8 mouse cellular contexts compared by ENCODE assay signal in the genomic region with DNA sequence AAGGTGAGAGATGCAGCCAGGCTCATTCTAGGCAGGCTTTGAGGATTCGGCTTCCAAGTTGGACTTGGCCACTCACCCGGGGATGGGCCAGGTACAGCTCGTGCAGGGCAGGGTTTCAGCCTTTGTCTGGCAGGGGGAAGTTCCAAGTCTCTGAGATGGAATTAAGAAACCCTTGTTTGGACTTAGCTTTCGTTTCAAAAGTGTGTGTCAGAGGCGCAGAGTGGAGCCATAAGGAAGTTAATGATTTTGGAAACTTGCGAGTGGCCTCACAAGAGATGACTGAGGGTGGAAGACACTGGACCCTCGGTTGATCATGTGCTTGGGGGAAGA. TPM values are rescaled to one million over a fixed set of nuclear protein-coding genes. Genes with fewer than 3 reads are reported as not detected.
DNase-seq lines count a peak whose midpoint lies in the region; ATAC-seq and TF ChIP-seq lines count a peak whose summit lies in the region.

No protein-coding gene starts in this region.

- peak overlapping the region; percentile 98 for H3K27ac ChIP-seq in heart, embryonic 15.5 days
- peak overlapping the region; percentile 87 for H3K27ac ChIP-seq in hindbrain, embryonic 14.5 days
- H3K27ac ChIP-seq in midbrain, embryonic 11.5 days (ENCODE audit: low read depth, low read length), result peak overlapping the region; percentile 80; the same call in 1 of the 2 replicates

- no peak for ATAC-seq in heart, embryonic 15.5 days (replicated peaks; ENCODE audit: insufficient number of reproducible peaks, insufficient read depth, low FRiP score, low read depth)
- no peak for ATAC-seq in Patski
- ATAC-seq in hindbrain, embryonic 14.5 days (ENCODE audit: low FRiP score), result no peak
- no peak for ATAC-seq in midbrain, embryonic 11.5 days (ENCODE audit: low FRiP score)

- H3K4me3 ChIP-seq in heart, embryonic 15.5 days, result peak overlapping the region; percentile 86
- peak overlapping the region; percentile 93 for H3K4me3 ChIP-seq in hindbrain, embryonic 14.5 days (replicated peaks; ENCODE audit: low read length)
- H3K4me3 ChIP-seq in midbrain, embryonic 11.5 days (ENCODE audit: low read depth, low read length), result peak overlapping the region; percentile 99

- TF ChIP-seq CTCF in Patski (IDR thresholded peaks at IDR 0.05), result no peak

- no peaks in the 10 kb centered on the region for H3K36me3 ChIP-seq in heart, embryonic 15.5 days
- H3K36me3 ChIP-seq in hindbrain, embryonic 14.5 days (replicated peaks; ENCODE audit: control insufficient read depth, insufficient read depth), result peaks cover 19% of the 10 kb centered on the region
- H3K36me3 ChIP-seq in midbrain, embryonic 11.5 days (ENCODE audit: control insufficient read depth, insufficient read depth, low read length), result peaks cover 3% of the 10 kb centered on the region; the same call in 1 of the 2 replicates

- POLR2A ChIA-PET in Patski (lab: Charles Lee), result no interaction called here

- H3K4me2 ChIP-seq in heart, embryonic 15.5 days, result peak overlapping the region; percentile 84
- peak overlapping the region; percentile 83 for H3K4me2 ChIP-seq in hindbrain, embryonic 14.5 days (replicated peaks)
- H3K4me2 ChIP-seq in midbrain, embryonic 11.5 days, result peak overlapping the region; percentile 87

- CTCF ChIA-PET in Patski (lab: Charles Lee), result interaction anchor here (1.3 to 1.6 kb wide), 2 partner anchors 11 to 49 kb away, joined by 4 read pairs; no protein-coding TSS in a partner anchor

- peaks cover 62% of the 10 kb centered on the region for H3K4me1 ChIP-seq in heart, embryonic 15.5 days (replicated peaks)
- H3K4me1 ChIP-seq in hindbrain, embryonic 14.5 days (replicated peaks; ENCODE audit: control insufficient read depth, insufficient read depth, low read length), result peaks cover 37% of the 10 kb centered on the region
- H3K4me1 ChIP-seq in midbrain, embryonic 11.5 days (ENCODE audit: control insufficient read depth, insufficient read depth, low read length), result peaks cover 31% of the 10 kb centered on the region

- no peaks in the 10 kb centered on the region for H3K9me3 ChIP-seq in heart, embryonic 15.5 days (replicated peaks)
- H3K9me3 ChIP-seq in hindbrain, embryonic 14.5 days (ENCODE audit: control insufficient read depth, low read length), result no peaks in the 10 kb centered on the region
- no peaks in the 10 kb centered on the region for H3K9me3 ChIP-seq in midbrain, embryonic 11.5 days (ENCODE audit: control insufficient read depth, low read length)

- in situ Hi-C loops in Patski (cut with MboI; ENCODE audit: low pct_unique_long_range_greater_than_20kb), result no loop called here

- DNase-seq in heart, adult 11 months, result no peak
- DNase-seq in Patski (ENCODE audit: low read depth, low spot score), result peak; percentile 17
- no peak for DNase-seq in hindbrain, embryonic 14.5 days (ENCODE audit: low spot score)
- DNase-seq in midbrain, embryonic 11.5 days (ENCODE audit: low spot score, missing footprints), result no peak
- no peak for DNase-seq in left cerebral cortex, adult 18-20 months (ENCODE audit: low spot score in 2 of 2)
- no peak for DNase-seq in urinary bladder, postnatal 14 days (ENCODE audit: low spot score)
- DNase-seq in yolk sac, embryonic 10.5 days (ENCODE audit: low spot score), result no peak

- no peaks in the 10 kb centered on the region for H3K27me3 ChIP-seq in heart, embryonic 15.5 days
- H3K27me3 ChIP-seq in Patski, result no peaks in the 10 kb centered on the region
- no peaks in the 10 kb centered on the region for H3K27me3 ChIP-seq in hindbrain, embryonic 14.5 days (ENCODE audit: control insufficient read depth, insufficient read depth, low read length)
- no peaks in the 10 kb centered on the region for H3K27me3 ChIP-seq in midbrain, embryonic 11.5 days (ENCODE audit: control insufficient read depth, insufficient read depth, low read length)

- WGBS in heart, embryonic 15.5 days, result 10% methylated on average over 7 of the region's 7 CpGs
- WGBS in hindbrain, embryonic 14.5 days, result 14% methylated on average over 7 of the region's 7 CpGs
- 16% methylated on average over 7 of the region's 7 CpGs for WGBS in midbrain, embryonic 11.5 days

- H3K9ac ChIP-seq in heart, embryonic 15.5 days, result peak overlapping the region; percentile 96
- H3K9ac ChIP-seq in hindbrain, embryonic 14.5 days, result peak overlapping the region; percentile 98
- peak overlapping the region; percentile 93 for H3K9ac ChIP-seq in midbrain, embryonic 11.5 days (ENCODE audit: low read length)

RNA-seq across cellular contexts. Expression of a gene that starts 12.3 kb away (rescaled TPM):
- polyA plus RNA-seq in heart, embryonic 15.5 days (2015; fragmentation: Nextera tagmentation; extraction: Ambion mirVana), result 153 and 183 TPM in 2 replicates
- polyA plus RNA-seq in Patski (2021), result 136 TPM
- 103 and 123 TPM in 2 replicates for polyA plus RNA-seq in hindbrain, embryonic 14.5 days (2014; fragmentation: Nextera tagmentation; extraction: Ambion mirVana)
- 123 and 130 TPM in 2 replicates for polyA plus RNA-seq in midbrain, embryonic 11.5 days (2014; fragmentation: Nextera tagmentation; extraction: Ambion mirVana)
- total RNA-seq in left cerebral cortex, adult 18-20 months (2021), result 10 to 100 TPM; 67.8 to 73.6 TPM

RNA-seq across cellular contexts. Expression of a gene that starts 33.1 kb away (rescaled TPM):
- 13.9 and 19.5 TPM in 2 replicates for polyA plus RNA-seq in heart, embryonic 15.5 days (2015; fragmentation: Nextera tagmentation; extraction: Ambion mirVana)
- 32.8 TPM for polyA plus RNA-seq in Patski (2021)
- 32.3 and 34.7 TPM in 2 replicates for polyA plus RNA-seq in hindbrain, embryonic 14.5 days (2014; fragmentation: Nextera tagmentation; extraction: Ambion mirVana)
- 13.1 TPM in 2 replicates for polyA plus RNA-seq in midbrain, embryonic 11.5 days (2014; fragmentation: Nextera tagmentation; extraction: Ambion mirVana)
- 10 to 100 TPM; 91.9 to 92.5 TPM for total RNA-seq in left cerebral cortex, adult 18-20 months (2021)
